Mouse (Mus musculus) spleen, adult 2 months (tissue): ENCODE data around the gene Ptprn2. TPM values are rescaled to one million over a fixed set of nuclear protein-coding genes. Genes with fewer than 3 reads are reported as not detected.

ENCODE experiments used
- DNase-seq, 2 experiments: peaks; one replicate each; pipeline versions ENCODE4 v3.0.0 to v3.0.0-alpha.2; 2012 to 2021; ENCODE audit warnings: low spot score in 2 of 2, low read depth in 1 of 2
- H3K27ac ChIP-seq: fragments of 200-500 bp; 2 replicates; pipeline ENCODE4 v1.5.1; 2012; ENCODE audit warnings: low read length, inconsistent platforms; ENCODE audit not compliant: insufficient read depth
- H3K27me3 ChIP-seq: fragments of 200-500 bp; 2 replicates; pipeline ENCODE4 v1.6.1; 2012; ENCODE audit warnings: mild to moderate bottlenecking, moderate library complexity, low read length, inconsistent platforms; ENCODE audit not compliant: control insufficient read depth, insufficient read depth
- H3K36me3 ChIP-seq: fragments of 200-500 bp; 2 replicates; pipeline ENCODE4 v1.6.1; 2012; ENCODE audit warnings: mild to moderate bottlenecking, low read length, inconsistent platforms; ENCODE audit not compliant: control insufficient read depth, insufficient read depth
- H3K4me1 ChIP-seq: fragments of 200-500 bp; 2 replicates; pipeline ENCODE4 v1.6.1; 2011; ENCODE audit warnings: inconsistent platforms; ENCODE audit not compliant: control insufficient read depth, insufficient read depth, insufficient read length
- H3K4me3 ChIP-seq: fragments of 200-500 bp; 2 replicates; pipeline ENCODE4 v1.5.1; 2011; ENCODE audit warnings: mild to moderate bottlenecking, inconsistent platforms; ENCODE audit not compliant: insufficient read depth, insufficient read length; ENCODE audit errors: extremely low read depth
- CTCF ChIP-seq: fragments of 200-500 bp; IDR thresholded peaks from 2 replicates; pipeline ENCODE4 v1.5.1; 2011; ENCODE audit warnings: mild to moderate bottlenecking, inconsistent platforms; ENCODE audit not compliant: insufficient read depth, insufficient read length, insufficient replicate concordance; ENCODE audit errors: extremely low read depth
- POLR2A ChIP-seq: fragments of 200-500 bp; IDR thresholded peaks from 2 replicates; pipeline ENCODE4 v1.6.1; 2011; ENCODE audit warnings: low read depth, low read length, inconsistent platforms
- WGBS: fragments of 180-500 bp; shearing (Covaris S2); methylation state at CpG from one replicate; pipeline ENCODE4 v1.1.7; 2018; 5-methylcytosine and 5-hydroxymethylcytosine counted together
- polyA plus RNA-seq: library from polyadenylated mRNA; depleted of rRNA; stranded (reverse); fragments of >200 nt; gene quantifications from 2 replicates; pipeline ENCODE4 v1.2.3, GENCODE M21; 2012

Ptprn2 gene
- polyA plus RNA-seq, 1 experiment, result 0.96 TPM

DNA sequence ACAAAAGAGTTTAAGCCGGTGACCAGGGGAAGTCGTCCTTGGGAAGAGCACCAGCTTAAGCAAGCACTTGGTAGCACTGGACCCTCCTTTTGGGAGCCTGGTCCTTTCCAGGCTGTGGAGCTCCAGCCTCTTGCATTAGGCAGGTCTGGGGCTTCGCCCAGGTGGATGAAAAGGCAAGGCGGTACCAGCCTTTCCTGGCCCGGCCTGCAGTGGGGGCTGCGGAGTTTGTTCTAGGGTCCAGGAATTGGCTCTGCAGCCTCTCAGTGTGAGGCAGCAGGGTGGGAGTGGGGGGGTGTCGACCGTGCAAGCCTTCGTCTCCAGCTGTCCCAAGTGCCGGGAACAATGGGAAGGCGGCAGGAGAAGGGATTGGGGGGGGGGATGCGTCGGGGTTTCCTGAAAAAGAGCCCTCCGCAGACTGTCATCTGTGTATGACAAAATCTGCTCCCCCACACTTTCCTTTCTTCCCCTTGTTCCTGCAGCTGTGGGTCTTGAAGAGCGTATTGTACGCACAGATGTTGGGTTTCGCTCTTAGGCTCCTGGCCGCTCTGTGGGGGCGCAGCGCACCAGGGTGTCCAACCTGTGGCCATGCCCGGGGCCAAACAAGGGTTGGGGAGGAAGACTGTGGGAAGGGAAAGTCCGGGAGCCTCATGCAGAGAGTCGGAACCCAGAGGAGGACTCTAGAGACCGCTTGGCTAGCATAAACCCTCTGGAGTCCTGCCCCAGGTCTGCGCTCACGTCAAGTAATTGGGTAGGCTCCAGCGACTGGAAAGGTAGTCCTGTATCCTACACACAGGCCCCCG is 667.0 kb downstream of the Ptprn2 start:
- TF ChIP-seq CTCF (no peak), POLR2A (no peak)
- no peak for DNase-seq
- Histone ChIP-seq H3K4me1 (peaks cover 5% of the 10 kb centered on the region; the same call in 1 of the 2 replicates), H3K27ac (no peak overlapping the region), H3K4me3 (no peak overlapping the region), H3K27me3 (peaks cover 14% of the 10 kb centered on the region), H3K36me3 (no peaks in the 10 kb centered on the region)
- WGBS, result 8% methylated on average over 28 of the region's 28 CpGs

DNA sequence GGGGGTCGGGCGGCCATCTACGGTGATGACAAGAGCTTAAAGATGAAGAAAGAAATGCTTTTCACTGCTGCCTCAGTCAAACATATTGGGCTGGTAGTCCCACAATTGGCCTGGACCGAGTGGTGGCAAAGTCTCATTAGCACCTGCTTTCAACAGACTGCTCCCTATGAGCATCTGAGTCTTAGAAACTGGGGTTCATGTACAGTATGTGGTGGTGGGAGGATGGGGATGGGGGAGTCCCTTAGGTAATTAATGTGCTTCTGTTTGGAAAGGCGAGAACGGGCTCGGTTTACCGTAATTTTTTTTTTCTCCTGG is 667.6 kb downstream of the Ptprn2 start:
- H3K4me3 ChIP-seq, result no peak overlapping the region
- TF ChIP-seq POLR2A (no peak), CTCF (no peak)
- no peaks in the 10 kb centered on the region for H3K36me3 ChIP-seq
- H3K27ac ChIP-seq, result no peak overlapping the region
- H3K27me3 ChIP-seq, result peaks cover 16% of the 10 kb centered on the region
- no peak for DNase-seq
- 2% methylated on average over 8 of the region's 8 CpGs for WGBS
- H3K4me1 ChIP-seq, result peaks cover 5% of the 10 kb centered on the region; the same call in 1 of the 2 replicates

DNA sequence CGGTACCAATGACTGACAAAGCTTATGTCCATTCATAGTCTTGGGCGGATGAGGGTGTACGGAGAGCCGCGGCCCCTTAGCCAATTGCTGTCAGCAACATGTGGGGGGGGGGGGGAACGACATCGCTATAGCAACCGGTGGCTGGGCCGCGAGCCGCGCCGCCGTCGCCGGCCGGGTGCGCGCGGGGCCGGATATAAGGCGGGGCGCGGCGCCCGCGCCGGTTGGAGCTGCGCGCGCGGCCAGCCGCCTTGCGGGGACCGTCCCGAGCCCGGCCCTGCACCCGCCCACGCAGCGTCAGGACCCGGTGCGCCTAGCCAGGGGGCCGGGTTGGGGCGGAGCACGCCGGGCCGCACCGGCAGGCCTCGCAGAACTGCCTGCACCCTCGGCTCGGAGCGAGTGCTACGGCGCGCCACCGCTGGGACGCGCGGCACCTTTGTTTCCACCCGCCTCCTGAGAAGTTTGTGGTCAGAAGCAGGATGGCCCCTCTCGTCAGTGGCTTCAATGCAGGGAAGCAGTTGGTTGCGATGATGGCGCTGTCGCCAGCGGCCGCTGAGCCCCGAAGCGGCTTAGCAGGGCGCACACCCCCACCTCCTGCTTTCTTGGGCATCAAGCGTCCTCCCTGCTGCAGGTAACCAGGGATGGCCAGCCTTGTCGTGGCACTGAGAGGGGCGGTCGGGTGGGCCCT is 668.3 kb downstream of the Ptprn2 start:
- Histone ChIP-seq H3K27ac (no peak overlapping the region), H3K36me3 (no peaks in the 10 kb centered on the region), H3K27me3 (peaks cover 17% of the 10 kb centered on the region), H3K4me3 (no peak overlapping the region), H3K4me1 (peaks cover 5% of the 10 kb centered on the region; the same call in 1 of the 2 replicates)
- under 1% methylated on average over 69 of the region's 73 CpGs for WGBS
- TF ChIP-seq CTCF (no peak), POLR2A (no peak)
- DNase-seq, result no peak

DNA sequence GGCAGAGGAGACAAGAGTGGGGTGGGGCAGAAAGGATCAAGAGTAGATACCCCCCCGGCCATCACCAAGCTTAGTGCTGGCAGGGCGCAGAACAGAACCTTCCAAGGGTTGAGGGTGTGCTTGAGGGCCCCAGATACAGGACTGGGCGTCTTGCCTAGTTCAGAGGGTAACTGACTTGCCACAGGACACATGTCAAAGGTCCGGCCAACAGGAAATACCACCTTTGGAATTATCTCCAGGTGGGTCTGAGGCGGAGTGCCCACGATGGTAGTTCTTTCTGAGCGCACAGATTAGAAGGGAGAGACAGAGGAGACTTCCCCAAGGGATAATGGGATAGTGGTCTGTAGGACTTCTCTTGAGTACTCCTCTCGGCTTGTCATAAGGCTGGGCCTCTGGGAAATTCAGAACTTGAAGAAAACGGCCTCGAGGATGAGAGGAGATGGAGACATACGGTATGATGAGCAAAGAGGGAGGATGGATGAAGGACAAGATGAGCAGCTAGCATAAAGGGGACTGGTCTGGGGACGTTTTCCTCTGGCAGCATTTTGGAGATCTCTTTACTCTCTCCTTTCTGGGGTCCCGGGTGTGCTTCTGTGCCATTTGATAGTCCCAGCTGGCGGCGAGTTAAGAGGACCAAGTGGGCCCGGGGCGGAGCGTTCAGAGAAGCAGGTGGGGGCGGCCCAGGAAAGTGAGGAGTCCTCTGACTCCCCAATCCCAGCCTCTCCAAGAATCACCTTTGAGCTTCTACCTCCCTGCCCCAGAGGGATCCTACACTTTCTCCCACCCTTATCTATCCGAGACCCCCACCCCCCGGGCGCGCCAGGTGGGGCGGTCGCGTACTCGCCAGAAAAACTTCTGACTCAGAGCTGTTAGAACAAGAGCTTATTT is 669.1 kb downstream of the Ptprn2 start:
- no peak for TF ChIP-seq POLR2A
- TF ChIP-seq CTCF, result no peak
- Histone ChIP-seq H3K4me1 (peaks cover 5% of the 10 kb centered on the region; the same call in 1 of the 2 replicates), H3K4me3 (no peak overlapping the region), H3K36me3 (no peaks in the 10 kb centered on the region), H3K27ac (no peak overlapping the region), H3K27me3 (peaks cover 16% of the 10 kb centered on the region)
- no peak for DNase-seq
- WGBS, result 12% methylated on average over 27 of the region's 27 CpGs

DNA sequence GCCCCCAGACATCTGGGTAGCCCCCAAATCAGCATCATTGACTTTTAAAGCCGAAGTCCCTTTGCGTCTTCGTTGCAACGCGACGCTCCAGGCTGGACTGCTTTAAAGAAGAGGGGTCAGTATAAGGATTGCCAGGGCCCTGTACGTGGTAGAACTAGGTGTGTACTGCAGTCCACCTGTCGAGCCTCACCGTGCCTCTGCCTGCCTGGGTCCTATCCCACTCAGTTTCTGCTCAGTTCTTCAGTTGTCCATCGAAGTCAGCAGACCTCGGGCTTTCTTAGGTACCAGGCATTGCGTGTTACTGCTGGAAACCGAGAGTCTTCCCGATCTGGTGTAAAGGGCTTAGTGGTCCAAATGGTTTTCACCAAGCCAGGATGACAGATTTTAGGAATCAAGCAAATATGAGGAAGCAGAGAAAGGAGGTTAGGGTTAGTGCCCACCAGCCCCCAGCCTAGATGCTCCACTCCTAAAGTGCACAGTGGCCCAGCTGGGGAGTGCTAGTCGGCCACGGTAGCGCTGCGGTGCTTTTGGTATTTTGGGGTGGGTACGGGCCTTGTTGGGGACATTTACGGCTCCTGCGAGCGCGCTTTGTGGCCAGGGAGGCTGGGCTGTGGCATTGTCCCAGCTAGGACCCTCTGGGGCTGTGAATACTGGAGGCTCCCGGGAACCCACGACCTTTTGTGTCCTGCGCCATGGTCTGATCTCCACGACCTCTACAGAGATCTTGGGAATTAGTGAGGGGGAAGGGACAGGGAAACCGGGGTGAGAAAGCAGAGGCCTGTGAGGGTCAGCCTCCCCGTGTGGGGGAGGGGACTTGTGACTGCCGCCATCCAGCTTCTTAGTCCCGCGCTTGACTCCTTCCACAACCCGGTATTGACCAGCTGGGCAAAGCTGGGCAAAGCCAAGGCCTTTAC is 670.0 kb downstream of the Ptprn2 start:
- WGBS, result 8% methylated on average over 33 of the region's 33 CpGs
- H3K27me3 ChIP-seq, result peaks cover 20% of the 10 kb centered on the region
- H3K36me3 ChIP-seq, result no peaks in the 10 kb centered on the region
- H3K4me3 ChIP-seq, result no peak overlapping the region
- H3K27ac ChIP-seq, result no peak overlapping the region
- peaks cover 5% of the 10 kb centered on the region; the same call in 1 of the 2 replicates for H3K4me1 ChIP-seq
- no peak for DNase-seq
- TF ChIP-seq POLR2A (no peak), CTCF (no peak)

DNA sequence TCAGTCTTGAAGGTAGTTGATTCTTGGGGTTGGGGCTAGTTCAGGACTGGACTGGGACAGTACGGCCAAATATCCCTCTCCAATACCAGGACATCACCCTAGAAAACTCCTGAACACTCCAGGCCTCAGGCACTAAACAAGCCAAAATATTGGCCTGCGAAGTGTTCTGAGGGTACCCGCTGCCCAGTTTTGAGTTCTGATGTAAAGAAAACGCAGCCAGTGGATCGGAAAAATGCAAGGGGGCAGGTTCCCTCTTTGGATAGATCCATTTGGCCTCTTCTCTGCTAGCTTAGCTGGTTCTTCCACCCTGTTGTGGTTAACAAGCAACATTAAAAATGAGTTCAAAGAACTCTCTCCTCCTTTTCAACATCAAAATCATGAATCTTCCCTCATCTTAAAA is 670.7 kb downstream of the Ptprn2 start:
- no peaks in the 10 kb centered on the region for H3K36me3 ChIP-seq
- TF ChIP-seq CTCF (no peak), POLR2A (no peak)
- peaks cover 16% of the 10 kb centered on the region for H3K27me3 ChIP-seq

More for the DNA sequence above, 670.7 kb downstream of the Ptprn2 start:
- H3K27ac ChIP-seq, result no peak overlapping the region
- no peak for DNase-seq
- no peak overlapping the region for H3K4me3 ChIP-seq
- WGBS, result 44% methylated on average over 5 of the region's 5 CpGs
- H3K4me1 ChIP-seq, result peaks cover 5% of the 10 kb centered on the region; the same call in 1 of the 2 replicates
